Mouse (Mus musculus): ENCODE results near the gene Gm9732. TPM values are rescaled to one million over a fixed set of nuclear protein-coding genes. Genes with fewer than 3 reads are reported as not detected.
"Not testable (repeated sequence)": the region's sequence is repeated elsewhere in the genome, so short reads cannot be mapped to it uniquely, and the experiment has no call there.

Gm9732 gene
- not detected in 2 replicates for polyA plus RNA-seq (2012; rRNA removed)
- polyA plus RNA-seq (2014; fragmentation: Nextera tagmentation; extraction: Ambion mirVana): not detected in 2 replicates

- not testable (repeated sequence) for H3K9me3 ChIP-seq (ENCODE audit: control insufficient read depth, low read length); ATAC-seq (ENCODE audit: low FRiP score, low read depth); H3K27ac ChIP-seq (replicated peaks; ENCODE audit: low read depth, low read length); H3K36me3 ChIP-seq (ENCODE audit: control insufficient read depth, insufficient read depth, low read length); H3K4me3 ChIP-seq (replicated peaks; ENCODE audit: low read length); H3K4me1 ChIP-seq (ENCODE audit: control insufficient read depth, insufficient read depth, low read length); DNase-seq (ENCODE audit: low spot score); H3K9ac ChIP-seq (ENCODE audit: low read depth, low read length, severe bottlenecking); H3K27me3 ChIP-seq (ENCODE audit: control insufficient read depth, insufficient read depth, low read length); H3K4me2 ChIP-seq (replicated peaks; ENCODE audit: low read depth, low read length, severe bottlenecking)
- 82% methylated on average over 8 of the region's 8 CpGs for WGBS
These were observed at the start of gene Gm9732 for GRCm38 (mm10) chr14:43274986-43275511. Gene Gm9732, plus strand, starts transcription at chr14:43275036.

GRCm38 (mm10) chr14:43235204-43235603 lies 39.6 kb upstream of the Gm9732 start, which contains the start of gene Gm8122:
Gene Gm8122, minus strand, starts transcription at chr14:43235304.
- WGBS: 77% methylated on average over 2 of the region's 4 CpGs
- H3K4me1 ChIP-seq (ENCODE audit: control insufficient read depth, insufficient read depth, low read length); H3K9me3 ChIP-seq (ENCODE audit: control insufficient read depth, low read length); H3K36me3 ChIP-seq (ENCODE audit: control insufficient read depth, insufficient read depth, low read length); DNase-seq (ENCODE audit: low spot score); H3K27ac ChIP-seq (replicated peaks; ENCODE audit: low read depth, low read length); ATAC-seq (ENCODE audit: low FRiP score, low read depth); H3K9ac ChIP-seq (ENCODE audit: low read depth, low read length, severe bottlenecking); H3K27me3 ChIP-seq (ENCODE audit: control insufficient read depth, insufficient read depth, low read length); H3K4me2 ChIP-seq (replicated peaks; ENCODE audit: low read depth, low read length, severe bottlenecking); H3K4me3 ChIP-seq (replicated peaks; ENCODE audit: low read length): not testable (repeated sequence)

DNA sequence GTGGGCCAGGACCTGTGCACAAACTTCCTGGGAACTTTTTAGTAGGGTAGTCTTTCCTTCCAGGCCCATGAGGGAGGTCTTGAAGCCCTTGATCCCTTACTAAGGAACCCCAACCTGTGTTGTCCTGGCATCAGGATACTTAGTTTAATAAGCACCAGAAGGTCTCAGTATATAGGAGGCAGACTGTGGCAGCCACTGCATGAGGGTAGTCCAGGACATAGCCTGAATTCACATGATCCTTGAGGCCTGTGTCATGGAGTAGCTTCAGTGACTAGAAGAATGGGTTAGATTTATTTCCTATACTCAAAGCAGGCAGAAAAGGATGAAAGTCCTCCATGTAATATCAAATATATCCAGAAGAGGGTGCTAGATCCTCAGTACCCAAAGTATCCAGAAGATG lies 37.1 kb upstream of the Gm9732 start:
- not testable (repeated sequence) for H3K27me3 ChIP-seq (ENCODE audit: control insufficient read depth, insufficient read depth, low read length); ATAC-seq (ENCODE audit: low FRiP score, low read depth); H3K36me3 ChIP-seq (ENCODE audit: control insufficient read depth, insufficient read depth, low read length); H3K4me3 ChIP-seq (replicated peaks; ENCODE audit: low read length); H3K9ac ChIP-seq (ENCODE audit: low read depth, low read length, severe bottlenecking); H3K27ac ChIP-seq (replicated peaks; ENCODE audit: low read depth, low read length); H3K4me2 ChIP-seq (replicated peaks; ENCODE audit: low read depth, low read length, severe bottlenecking); H3K4me1 ChIP-seq (ENCODE audit: control insufficient read depth, insufficient read depth, low read length); H3K9me3 ChIP-seq (ENCODE audit: control insufficient read depth, low read length); DNase-seq (ENCODE audit: low spot score)

DNA sequence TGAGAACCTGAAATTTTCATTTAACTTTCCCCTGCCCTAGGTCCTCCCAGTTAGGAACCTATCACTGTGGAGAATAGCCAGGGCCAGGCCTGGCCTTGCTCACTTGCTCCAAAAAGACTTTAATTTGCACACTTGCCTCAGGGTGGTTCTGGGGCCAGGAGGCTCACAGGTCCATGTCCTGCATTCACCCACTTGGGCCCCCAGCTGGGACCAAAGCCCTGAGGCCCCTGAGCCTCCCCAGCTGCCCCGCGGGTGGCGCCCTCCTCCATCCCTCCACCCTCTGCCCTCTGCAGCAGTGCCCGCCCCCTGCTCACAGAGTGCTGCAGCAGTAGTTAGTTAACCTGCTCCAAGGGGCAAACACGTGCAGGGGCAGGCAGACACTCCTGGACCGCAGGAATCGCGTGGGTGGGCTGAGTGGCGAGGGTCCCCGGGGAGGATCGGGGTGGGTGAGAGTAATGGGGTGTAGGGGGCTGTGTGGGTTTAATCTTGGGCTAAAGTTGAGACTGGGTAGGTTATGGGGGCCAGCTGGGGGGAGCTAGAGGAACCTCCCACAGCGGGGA lies 25.1 kb upstream of the Gm9732 start:
- H3K4me2 ChIP-seq (replicated peaks; ENCODE audit: low read depth, low read length, severe bottlenecking); H3K9me3 ChIP-seq (ENCODE audit: control insufficient read depth, low read length); DNase-seq (ENCODE audit: low spot score); H3K4me1 ChIP-seq (ENCODE audit: control insufficient read depth, insufficient read depth, low read length); H3K9ac ChIP-seq (ENCODE audit: low read depth, low read length, severe bottlenecking); H3K27ac ChIP-seq (replicated peaks; ENCODE audit: low read depth, low read length); H3K36me3 ChIP-seq (ENCODE audit: control insufficient read depth, insufficient read depth, low read length); H3K4me3 ChIP-seq (replicated peaks; ENCODE audit: low read length); ATAC-seq (ENCODE audit: low FRiP score, low read depth); H3K27me3 ChIP-seq (ENCODE audit: control insufficient read depth, insufficient read depth, low read length): not testable (repeated sequence)
- 27% methylated on average over 9 of the region's 12 CpGs for WGBS

DNA sequence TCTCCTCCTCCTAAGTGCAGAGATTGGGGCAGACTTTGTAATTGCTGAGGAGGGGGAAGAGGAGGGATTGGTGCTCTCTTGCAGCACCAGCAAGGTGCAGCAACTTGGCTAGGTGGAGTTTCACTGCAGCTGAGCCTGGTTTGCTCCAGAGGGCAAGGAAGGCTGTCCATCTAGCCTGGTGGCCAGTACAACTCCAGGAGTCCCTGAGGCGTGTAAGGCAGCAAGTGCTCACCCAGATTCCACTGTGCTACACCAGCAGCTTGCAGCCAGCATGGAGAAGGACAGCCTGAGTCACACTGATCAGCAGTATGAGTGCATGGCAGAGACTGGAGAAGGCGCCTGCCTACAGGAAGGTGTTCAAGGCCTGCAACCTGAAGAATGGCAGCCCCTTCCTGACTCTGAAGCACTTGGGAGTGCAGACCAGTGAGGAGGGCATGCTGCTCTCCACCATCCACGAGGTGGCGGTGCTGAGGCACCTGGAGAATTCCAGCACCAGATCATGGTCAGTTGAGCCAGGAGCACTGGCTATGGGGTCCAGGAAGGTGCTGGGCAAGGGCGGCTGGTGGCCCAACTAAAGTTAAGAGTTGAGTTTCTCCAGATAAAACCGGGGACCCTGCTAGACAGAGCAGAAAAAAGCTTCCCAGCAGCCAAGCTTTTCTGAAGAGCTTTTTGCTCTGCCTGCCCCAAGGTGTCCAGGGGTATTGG lies 24.1 kb upstream of the Gm9732 start:
- H3K36me3 ChIP-seq (ENCODE audit: control insufficient read depth, insufficient read depth, low read length); ATAC-seq (ENCODE audit: low FRiP score, low read depth); H3K4me3 ChIP-seq (replicated peaks; ENCODE audit: low read length); H3K9ac ChIP-seq (ENCODE audit: low read depth, low read length, severe bottlenecking); H3K27me3 ChIP-seq (ENCODE audit: control insufficient read depth, insufficient read depth, low read length); DNase-seq (ENCODE audit: low spot score); H3K4me2 ChIP-seq (replicated peaks; ENCODE audit: low read depth, low read length, severe bottlenecking); H3K27ac ChIP-seq (replicated peaks; ENCODE audit: low read depth, low read length); H3K4me1 ChIP-seq (ENCODE audit: control insufficient read depth, insufficient read depth, low read length); H3K9me3 ChIP-seq (ENCODE audit: control insufficient read depth, low read length): not testable (repeated sequence)
- WGBS: 37% methylated on average over 5 of the region's 6 CpGs

- not testable (repeated sequence) for DNase-seq (ENCODE audit: low spot score); H3K4me2 ChIP-seq (replicated peaks; ENCODE audit: low read depth, low read length, severe bottlenecking); ATAC-seq (ENCODE audit: low FRiP score, low read depth); H3K27ac ChIP-seq (replicated peaks; ENCODE audit: low read depth, low read length); H3K4me1 ChIP-seq (ENCODE audit: control insufficient read depth, insufficient read depth, low read length); H3K4me3 ChIP-seq (replicated peaks; ENCODE audit: low read length); H3K36me3 ChIP-seq (ENCODE audit: control insufficient read depth, insufficient read depth, low read length); H3K9ac ChIP-seq (ENCODE audit: low read depth, low read length, severe bottlenecking); H3K27me3 ChIP-seq (ENCODE audit: control insufficient read depth, insufficient read depth, low read length); H3K9me3 ChIP-seq (ENCODE audit: control insufficient read depth, low read length)
- 81% methylated on average over 1 of the region's 1 CpGs for WGBS
These were observed 18.3 kb upstream of the Gm9732 start for GRCm38 (mm10) chr14:43256511-43256910.

DNA sequence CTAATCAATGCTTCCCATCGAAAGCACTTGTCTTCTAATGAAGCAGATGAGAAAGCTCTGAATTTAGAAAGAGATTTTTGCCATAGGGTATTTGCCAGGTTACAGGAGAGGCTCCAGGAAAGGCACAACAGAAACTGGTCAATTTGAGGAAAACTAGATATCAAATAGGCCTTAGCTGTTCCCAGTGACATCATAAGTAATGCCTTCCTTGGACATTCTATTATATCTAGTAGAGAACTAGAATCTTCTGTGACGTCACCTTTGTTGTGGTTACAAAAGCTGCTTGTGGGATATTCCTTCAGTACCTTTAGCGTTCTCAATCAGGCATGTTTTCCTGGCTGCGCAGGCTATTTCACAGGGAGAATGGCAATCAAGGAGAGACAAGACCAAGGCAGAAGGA lies 16.5 kb upstream of the Gm9732 start, which contains the start of gene Gm8126:
TSS of gene Gm8126 (plus strand) at position 301 of the 400 bp plus-strand sequence.
- H3K9me3 ChIP-seq (ENCODE audit: control insufficient read depth, low read length); H3K4me2 ChIP-seq (replicated peaks; ENCODE audit: low read depth, low read length, severe bottlenecking); ATAC-seq (ENCODE audit: low FRiP score, low read depth); H3K4me3 ChIP-seq (replicated peaks; ENCODE audit: low read length); H3K9ac ChIP-seq (ENCODE audit: low read depth, low read length, severe bottlenecking); DNase-seq (ENCODE audit: low spot score); H3K36me3 ChIP-seq (ENCODE audit: control insufficient read depth, insufficient read depth, low read length); H3K4me1 ChIP-seq (ENCODE audit: control insufficient read depth, insufficient read depth, low read length); H3K27me3 ChIP-seq (ENCODE audit: control insufficient read depth, insufficient read depth, low read length); H3K27ac ChIP-seq (replicated peaks; ENCODE audit: low read depth, low read length): not testable (repeated sequence)
- 81% methylated on average over 2 of the region's 4 CpGs for WGBS

GRCm38 (mm10) chr14:43263421-43263820 lies 11.4 kb upstream of the Gm9732 start:
- H3K27me3 ChIP-seq (ENCODE audit: control insufficient read depth, insufficient read depth, low read length); ATAC-seq (ENCODE audit: low FRiP score, low read depth); H3K4me2 ChIP-seq (replicated peaks; ENCODE audit: low read depth, low read length, severe bottlenecking); H3K27ac ChIP-seq (replicated peaks; ENCODE audit: low read depth, low read length); H3K36me3 ChIP-seq (ENCODE audit: control insufficient read depth, insufficient read depth, low read length); H3K9ac ChIP-seq (ENCODE audit: low read depth, low read length, severe bottlenecking); H3K4me1 ChIP-seq (ENCODE audit: control insufficient read depth, insufficient read depth, low read length); H3K9me3 ChIP-seq (ENCODE audit: control insufficient read depth, low read length); H3K4me3 ChIP-seq (replicated peaks; ENCODE audit: low read length); DNase-seq (ENCODE audit: low spot score): not testable (repeated sequence)
- WGBS: 90% methylated on average over 3 of the region's 3 CpGs
